13 mouse cellular contexts compared by ENCODE assay signal in genomic region chr1:157280781-157281180, GRCm38 (mm10).
A peak's percentile ranks its signal among the peaks of the same experiment; 100 is the strongest.
DNase-seq lines count a peak whose midpoint lies in the region; ATAC-seq lines count a peak whose summit lies in the region.
"Had no signal": no experiment of that assay in that cellular context is flagged by ENCODE, and none has a peak within 500 bp of the region (broad histone marks: within the 10 kb centered on the region; RNA-seq: fewer than 3 reads in every experiment).

No protein-coding gene starts in this region.

- H3K27me3 ChIP-seq in kidney, embryonic 16.5 days (ENCODE audit: insufficient read depth, low read length), result no peaks in the 10 kb centered on the region
- H3K27me3 ChIP-seq: liver, embryonic 15.5 days had no signal

- H3K27ac ChIP-seq in kidney, embryonic 16.5 days (ENCODE audit: low read length), result no peak overlapping the region
- H3K27ac ChIP-seq: liver, embryonic 15.5 days had no signal

- H3K4me1 ChIP-seq in kidney, embryonic 16.5 days (ENCODE audit: insufficient read depth, low read length), result no peaks in the 10 kb centered on the region
- H3K4me1 ChIP-seq: liver, embryonic 15.5 days had no signal

- ATAC-seq in kidney, embryonic 16.5 days (ENCODE audit: low FRiP score, low TSS enrichment), result no peak

- no peak overlapping the region for H3K4me3 ChIP-seq in kidney, embryonic 16.5 days (ENCODE audit: low read length)
- H3K4me3 ChIP-seq: liver, embryonic 15.5 days; myocyte had no signal

- no peak overlapping the region for H3K9ac ChIP-seq in kidney, embryonic 16.5 days (replicated peaks; ENCODE audit: low read length)
- H3K9ac ChIP-seq: liver, embryonic 15.5 days had no signal

- no peak overlapping the region for H3K4me2 ChIP-seq in kidney, embryonic 16.5 days (replicated peaks; ENCODE audit: low read depth, low read length)
- H3K4me2 ChIP-seq: heart, embryonic 11.5 days; liver, embryonic 15.5 days had no signal

- no peaks in the 10 kb centered on the region for H3K36me3 ChIP-seq in kidney, embryonic 16.5 days (ENCODE audit: insufficient read depth, low read length)
- H3K36me3 ChIP-seq: liver, embryonic 15.5 days had no signal

- peak; percentile 37 for DNase-seq in embryo, embryonic 11 days
- DNase-seq in embryo, embryonic 10 days (ENCODE audit: low spot score), result no peak
- peak; percentile 39 for DNase-seq in kidney, adult 9 months
- peak; percentile 65 for DNase-seq in 3T3-L1 (ENCODE audit: low read depth, low spot score)
- peak; percentile 28 for DNase-seq in brain, embryonic 18.5 days (ENCODE audit: low read depth, low spot score)
- DNase-seq in thymus, postnatal 36 days, result no peak
- no peak for DNase-seq in spleen, postnatal 4 days (ENCODE audit: low spot score in 2 of 2)
- DNase-seq: cerebellum, adult 18-20 months; right cerebral cortex, adult 18-20 months had no signal

- no peaks in the 10 kb centered on the region for H3K9me3 ChIP-seq in kidney, embryonic 16.5 days (ENCODE audit: low read length)
- H3K9me3 ChIP-seq: liver, embryonic 15.5 days had no signal

Comparison
In these comparisons a context has a peak if more than half of its experiments do, and no peak if none do; other contexts are left out.
1. DNase-seq: peak in embryo, embryonic 11 days (single experiment), kidney, adult 9 months (single experiment), 3T3-L1 (single experiment) and brain, embryonic 18.5 days (single experiment); none in embryo, embryonic 10 days (single experiment), thymus, postnatal 36 days (0 of 2) and spleen, postnatal 4 days (0 of 2).